Mouse (Mus musculus): ENCODE measurements around the gene Cdc6.

Gene Cdc6

GRCm38 (mm10) chr11:98963191-98964021 is 55.8 kb downstream of the Cdc6 start:
- DNase-seq: peak; percentile 82

GRCm38 (mm10) chr11:98964201-98964615 is 56.6 kb downstream of the Cdc6 start:
- no peak for DNase-seq

GRCm38 (mm10) chr11:98964616-98965415 is 57.2 kb downstream of the Cdc6 start:
- DNase-seq: peak; percentile 59

GRCm38 (mm10) chr11:98965416-98966077 is 57.9 kb downstream of the Cdc6 start:
- DNase-seq: peak; percentile 62

- peak; percentile 67 for DNase-seq
These were observed 59.0 kb downstream of the Cdc6 start for GRCm38 (mm10) chr11:98966499-98967141.

- no peak for DNase-seq
These were observed 60.5 kb downstream of the Cdc6 start for GRCm38 (mm10) chr11:98968079-98968478.

- DNase-seq: peak; percentile 90
These were observed 61.3 kb downstream of the Cdc6 start for GRCm38 (mm10) chr11:98968716-98969495.

GRCm38 (mm10) chr11:98969496-98969927 is 61.9 kb downstream of the Cdc6 start:
- peak; percentile 77 for DNase-seq

- peak; percentile 32 for DNase-seq
These were observed 62.8 kb downstream of the Cdc6 start for GRCm38 (mm10) chr11:98970191-98970925.

GRCm38 (mm10) chr11:98971316-98972031 is 63.9 kb downstream of the Cdc6 start:
- DNase-seq: peak; percentile 35

GRCm38 (mm10) chr11:98972215-98972614 is 64.6 kb downstream of the Cdc6 start:
- DNase-seq: peak; percentile 86

GRCm38 (mm10) chr11:98972801-98973360 is 65.3 kb downstream of the Cdc6 start:
- no peak for DNase-seq

All from embryo, embryonic 11 days (tissue).